Mouse (Mus musculus) ES-E14 (cell line): Measurements from ENCODE around the gene Noxo1.

Source experiments
- HCFC1 ChIP-seq: IDR thresholded peaks from 2 replicates; pipeline ENCODE4 v1.6.1; 2012; ENCODE audit warnings: low read length, inconsistent platforms, borderline replicate concordance; ENCODE audit not compliant: insufficient read depth
- ZC3H11A ChIP-seq: IDR thresholded peaks from 2 replicates; pipeline ENCODE4 v1.6.1; 2012; ENCODE audit warnings: low read depth, mild to moderate bottlenecking, inconsistent platforms, low read length, borderline replicate concordance
- ZNF384 ChIP-seq: IDR thresholded peaks from 2 replicates; pipeline ENCODE4 v1.6.1; 2012; ENCODE audit warnings: low read depth, low read length, inconsistent platforms

GRCm38 (mm10) chr17:24698715-24699114 is 2.7 kb downstream of the Noxo1 start:
- TF ChIP-seq HCFC1: no peak
- TF ChIP-seq ZNF384: no peak
- TF ChIP-seq ZC3H11A: no peak
